Mouse (Mus musculus) MEL (cell line): Measurements from ENCODE around the gene Nlgn1.

Experiments used
- CHD2 ChIP-seq: IDR thresholded peaks from 2 replicates; pipeline ENCODE4 v1.6.1; 2011; ENCODE audit warnings: low read length, improper control_type of control experiment
- CTCF ChIP-seq, 3 experiments: IDR thresholded peaks in 2 of 3; conservative IDR thresholded peaks in 1 of 3; 2 replicates each; pipeline ENCODE4 v1.5.1; 2011 to 2012; ENCODE audit warnings: low read length in 3 of 3, low read depth in 2 of 3, mild to moderate bottlenecking in 2 of 3, improper control_type of control experiment in 1 of 3, inconsistent platforms in 1 of 3, mixed read lengths in 1 of 3, moderate library complexity in 1 of 3; ENCODE audit not compliant: control insufficient read depth in 1 of 3, insufficient read depth in 1 of 3, poor library complexity in 1 of 3, severe bottlenecking in 1 of 3
- ELF1 ChIP-seq: IDR thresholded peaks from 2 replicates; pipeline ENCODE4 v1.6.1; 2014; ENCODE audit warnings: low read depth, mild to moderate bottlenecking, inconsistent platforms, low read length, improper control_type of control experiment, moderate library complexity
- JUND ChIP-seq: IDR thresholded peaks from 2 replicates; pipeline ENCODE4 v1.6.1; 2011; ENCODE audit warnings: low read depth, mild to moderate bottlenecking, improper control_type of control experiment, low read length
- POLR2A ChIP-seq, 2 experiments: IDR thresholded peaks; 2 replicates each; pipeline ENCODE4 v1.6.1; 2011 to 2012; ENCODE audit warnings: low read length in 2 of 2, mild to moderate bottlenecking in 2 of 2, control low read depth in 1 of 2, improper control_type of control experiment in 1 of 2, low read depth in 1 of 2, moderate library complexity in 1 of 2; ENCODE audit not compliant: control insufficient read depth in 1 of 2, insufficient read depth in 1 of 2, poor library complexity in 1 of 2
- POLR2AphosphoS2 ChIP-seq: IDR thresholded peaks from 2 replicates; pipeline ENCODE4 v1.6.1; 2011; ENCODE audit warnings: low read length, improper control_type of control experiment
- RAD21 ChIP-seq: IDR thresholded peaks from 2 replicates; pipeline ENCODE4 v1.6.1; 2011; ENCODE audit warnings: mild to moderate bottlenecking, low read depth, low read length, improper control_type of control experiment
- SIN3A ChIP-seq: IDR thresholded peaks from 2 replicates; pipeline ENCODE4 v1.6.1; 2012; ENCODE audit warnings: low read length, improper control_type of control experiment, inconsistent platforms
- TAL1 ChIP-seq: IDR thresholded peaks from 2 replicates; pipeline ENCODE4 v1.6.1; 2012; ENCODE audit warnings: mild to moderate bottlenecking, inconsistent platforms, low read length, moderate library complexity, mixed read lengths
- TBP ChIP-seq: IDR thresholded peaks from 2 replicates; pipeline ENCODE4 v1.8.0; 2011; ENCODE audit warnings: low read depth, low read length, improper control_type of control experiment
- ZC3H11A ChIP-seq: IDR thresholded peaks from 2 replicates; pipeline ENCODE4 v1.6.1; 2012; ENCODE audit warnings: low read depth, mild to moderate bottlenecking, inconsistent platforms, low read length, improper control_type of control experiment

GRCm38 (mm10) chr3:26230006-26230405, 102.3 kb downstream of the Nlgn1 start:
- no peak for TF ChIP-seq POLR2A (IDR thresholded peaks at IDR 0.05; ENCODE audit: control insufficient read depth in 1 of 2, insufficient read depth in 1 of 2, low read depth in 1 of 2, low read length in 2 of 2, poor library complexity in 1 of 2)
- no peak for TF ChIP-seq CTCF (IDR thresholded peaks at IDR 0.05 in 2 of 3, conservative IDR thresholded peaks at IDR 0.05 in 1 of 3; ENCODE audit: control insufficient read depth in 1 of 3, insufficient read depth in 1 of 3, low read depth in 2 of 3, low read length in 3 of 3, poor library complexity in 1 of 3, severe bottlenecking in 1 of 3)
- TF ChIP-seq JUND, result no peak
- TF ChIP-seq RAD21, result no peak
- no peak for TF ChIP-seq ZC3H11A
- TF ChIP-seq CHD2, result no peak
- no peak for TF ChIP-seq ELF1
- no peak; the same call in 1 of the 2 replicates for TF ChIP-seq SIN3A
- TF ChIP-seq TBP, result no peak
- no peak for TF ChIP-seq POLR2AphosphoS2
- TF ChIP-seq TAL1, result no peak
